Mouse (Mus musculus) ovary, postnatal 10 days (tissue): ENCODE results near the gene Izumo1.

ENCODE experiments used
- DNase-seq: peaks from one replicate; pipeline ENCODE4 v3.0.0; 2022; ENCODE audit warnings: low spot score

The Izumo1 gene

GRCm38 (mm10) chr7:45621443-45621842 lies at the start of gene Izumo1:
Gene Izumo1 (plus strand): TSS chr7:45621811.
- no peak for DNase-seq

DNA sequence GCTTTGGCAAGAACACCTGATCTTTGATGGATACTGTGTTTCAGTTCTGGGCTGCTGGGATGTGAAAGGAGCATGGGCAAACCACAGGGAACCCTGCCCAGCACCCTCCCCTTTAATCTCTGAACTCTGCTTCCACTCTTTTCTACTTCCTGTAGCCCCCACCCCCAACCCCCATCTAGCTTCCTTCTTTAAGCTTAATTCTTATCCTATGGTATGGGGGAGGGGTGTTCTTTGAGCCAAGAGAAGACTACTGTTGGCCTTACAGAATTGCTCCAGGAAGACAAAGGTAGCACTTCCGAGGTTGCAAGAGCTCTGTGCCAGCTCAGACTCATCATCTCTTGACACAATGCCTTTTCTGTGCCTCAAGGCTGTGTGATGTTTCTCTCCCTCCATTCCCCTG lies 49.6 kb upstream of the Izumo1 start:
- no peak for DNase-seq

GRCm38 (mm10) chr7:45573954-45574353 lies 47.7 kb upstream of the Izumo1 start:
- no peak for DNase-seq

GRCm38 (mm10) chr7:45574472-45575379 lies 46.9 kb upstream of the Izumo1 start:
- DNase-seq = no peak

- DNase-seq = no peak
These were observed 35.7 kb upstream of the Izumo1 start for GRCm38 (mm10) chr7:45585923-45586322.

GRCm38 (mm10) chr7:45587631-45588592 lies 33.7 kb upstream of the Izumo1 start:
- DNase-seq = no peak

DNA sequence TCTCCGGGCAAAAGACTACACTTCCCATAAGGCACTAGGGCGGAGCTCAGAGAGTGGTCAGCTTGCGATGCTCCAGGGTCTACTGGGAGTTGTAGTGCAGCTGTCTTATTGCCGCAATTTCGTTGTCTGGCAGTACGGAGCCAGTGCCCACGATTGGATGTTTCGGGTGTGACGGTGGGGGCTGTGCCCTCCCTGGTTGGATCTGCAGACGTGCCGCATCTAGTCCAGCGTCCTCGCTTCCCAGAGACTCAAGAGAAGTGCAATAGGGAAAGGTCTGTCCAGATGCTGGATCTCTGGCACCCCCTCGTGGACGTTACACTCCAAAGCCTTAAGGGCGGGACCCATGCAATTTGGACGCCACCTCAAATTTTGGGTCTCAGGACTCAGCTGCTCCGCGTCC lies 32.4 kb upstream of the Izumo1 start:
- DNase-seq = peak; percentile 63

DNA sequence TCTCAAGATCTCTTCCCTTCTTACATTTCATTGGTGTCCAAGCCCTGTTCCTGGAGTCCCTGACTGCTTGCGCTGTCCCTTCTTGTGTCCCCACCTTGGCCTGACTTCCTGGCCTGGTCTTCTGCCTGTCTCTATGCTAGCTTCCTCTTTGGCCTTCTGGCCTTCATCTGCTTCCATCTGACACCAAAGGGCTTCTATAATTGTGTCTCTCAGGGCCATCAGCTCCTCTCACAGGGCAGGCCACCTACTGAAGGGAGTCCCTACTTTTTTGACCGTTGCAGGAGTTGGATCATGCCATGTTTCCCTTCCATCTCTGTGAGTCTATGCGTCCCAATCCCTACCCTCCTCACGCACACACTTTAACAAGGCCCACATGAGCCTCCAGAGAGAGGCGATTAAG lies 31.7 kb upstream of the Izumo1 start:
- no peak for DNase-seq

DNA sequence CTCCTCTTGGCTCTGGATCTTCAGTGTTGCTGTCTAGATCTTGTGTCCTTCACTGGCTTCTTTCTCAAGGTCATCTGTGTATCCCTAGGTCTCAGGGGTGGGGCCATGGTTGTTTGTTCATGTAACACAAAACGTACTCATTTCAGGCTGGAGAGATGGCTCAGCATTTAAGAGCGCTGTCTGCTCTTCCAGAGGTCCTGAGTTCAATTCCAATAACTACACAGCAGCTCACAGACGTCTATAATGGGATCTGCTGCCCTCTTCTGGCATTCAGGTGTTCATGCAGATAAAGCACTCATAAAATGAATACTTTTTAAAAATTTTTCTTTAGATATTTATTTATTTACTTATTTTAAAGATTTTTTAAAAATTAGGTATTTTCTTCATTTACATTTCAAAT lies 30.7 kb upstream of the Izumo1 start:
- DNase-seq = no peak

- no peak for DNase-seq
These were observed 29.7 kb upstream of the Izumo1 start for GRCm38 (mm10) chr7:45591880-45592279.

GRCm38 (mm10) chr7:45593118-45593815 lies 28.3 kb upstream of the Izumo1 start:
- DNase-seq = no peak

- no peak for DNase-seq
These were observed 26.4 kb upstream of the Izumo1 start for GRCm38 (mm10) chr7:45595176-45595575.

DNA sequence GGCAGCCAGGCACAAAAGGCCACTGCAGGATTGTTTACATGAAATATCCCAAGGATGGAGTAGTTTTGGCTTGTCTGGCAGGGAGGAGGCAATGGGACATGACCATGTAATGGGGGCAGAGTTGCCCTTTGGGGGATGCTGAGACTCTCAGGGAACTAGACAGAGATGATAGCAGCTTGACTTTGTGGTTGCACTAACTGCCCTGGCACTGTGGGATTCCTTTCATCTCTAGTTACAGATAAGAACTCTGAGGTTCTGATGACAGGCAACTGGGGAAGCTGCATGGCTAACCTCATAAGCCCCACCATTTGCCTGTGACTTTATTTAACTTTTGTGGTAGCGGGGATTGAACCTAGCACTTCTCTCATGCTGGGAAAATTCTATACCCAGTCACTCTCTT lies 25.5 kb upstream of the Izumo1 start:
- DNase-seq = no peak

DNA sequence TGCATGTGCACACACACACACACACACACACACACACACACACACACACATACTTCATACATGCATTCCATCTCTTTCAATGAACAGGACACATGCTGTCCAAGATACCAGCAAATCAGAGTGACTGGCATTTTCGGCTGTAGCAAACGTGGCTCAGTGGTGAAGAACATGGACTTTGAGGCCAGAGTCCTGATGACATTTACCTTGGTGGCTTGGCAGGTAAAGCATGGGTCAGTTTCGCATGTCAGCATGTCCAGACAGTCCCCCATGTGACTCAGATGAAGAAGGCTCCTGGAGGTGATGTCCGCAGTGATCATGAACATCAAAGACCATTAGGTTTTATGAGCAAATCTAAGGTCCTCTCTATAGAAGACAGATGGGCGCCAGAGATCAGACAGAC lies 24.6 kb upstream of the Izumo1 start:
- DNase-seq = no peak

- DNase-seq = no peak
These were observed 24.1 kb upstream of the Izumo1 start for GRCm38 (mm10) chr7:45597527-45597926.

DNA sequence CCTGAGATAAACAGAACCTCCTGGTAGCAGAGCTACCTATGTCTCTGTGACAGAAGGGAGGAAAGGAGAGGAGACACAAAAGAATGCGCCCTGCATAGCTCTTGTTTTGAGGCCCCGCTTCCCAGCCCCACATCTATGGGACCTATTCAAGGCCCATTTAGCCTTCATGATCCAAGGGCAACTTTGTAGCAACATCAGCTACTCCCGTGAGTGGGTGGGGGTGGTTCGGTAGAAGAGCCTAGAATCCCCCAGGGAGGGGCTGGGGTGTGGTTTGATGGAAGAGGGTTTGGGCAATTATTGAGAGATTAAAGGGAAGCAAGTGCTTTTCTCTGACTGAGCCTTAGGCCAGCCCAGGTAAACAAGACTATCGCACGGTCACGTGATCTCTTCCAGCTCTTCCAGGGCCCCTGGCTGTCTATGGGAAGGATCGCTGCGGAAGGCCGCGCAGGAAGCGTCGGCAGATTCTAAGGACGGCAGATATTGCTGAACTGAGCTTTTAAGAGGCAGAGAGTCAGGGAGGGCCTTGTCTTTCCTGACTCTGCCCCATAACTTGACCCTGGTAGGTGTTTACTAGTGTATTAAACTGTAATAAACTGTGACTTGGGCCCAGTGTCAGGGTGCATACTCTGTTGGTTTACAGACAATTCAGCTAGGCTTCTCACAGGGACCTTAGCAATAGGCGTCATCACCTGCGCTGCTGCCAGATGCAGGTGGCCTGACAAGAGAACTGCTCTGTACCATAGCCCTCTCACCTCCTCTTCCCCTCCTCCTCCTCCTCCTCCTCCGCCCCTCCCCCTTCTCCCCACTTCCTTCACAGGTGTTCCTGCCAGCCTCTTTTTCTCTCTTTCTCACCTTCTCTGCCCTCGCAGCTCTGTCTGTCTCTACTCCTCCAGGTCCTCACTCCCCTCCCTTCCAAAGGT lies 22.4 kb upstream of the Izumo1 start:
- DNase-seq = no peak

DNA sequence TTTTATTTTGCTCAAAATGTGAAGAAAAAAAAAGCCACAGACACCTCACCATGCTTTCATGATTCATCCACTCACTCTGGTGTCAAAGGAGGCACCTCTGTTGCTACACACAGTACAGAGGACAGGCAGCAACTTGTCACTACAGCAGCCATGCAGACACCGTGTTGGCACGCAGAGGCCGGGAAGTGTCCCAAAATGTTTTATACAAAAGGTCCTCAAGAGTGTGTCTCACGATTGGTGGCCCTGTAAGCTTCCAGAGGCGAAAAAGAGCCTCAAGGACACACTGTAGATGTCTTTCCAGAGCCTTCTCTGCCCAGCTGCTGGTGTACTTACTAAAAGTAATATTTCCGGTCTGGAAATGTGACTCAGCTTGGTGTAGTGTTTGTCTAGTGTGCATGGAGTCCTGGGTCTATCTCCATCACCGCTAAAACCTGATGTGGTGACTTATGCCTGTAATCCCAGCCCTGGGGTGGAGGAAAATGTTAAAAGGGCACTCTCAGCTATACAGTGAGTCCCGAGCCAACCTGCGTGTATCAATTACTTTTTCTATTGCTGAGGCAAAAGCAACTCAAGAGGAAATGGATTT lies 15.8 kb upstream of the Izumo1 start:
- DNase-seq = no peak

DNA sequence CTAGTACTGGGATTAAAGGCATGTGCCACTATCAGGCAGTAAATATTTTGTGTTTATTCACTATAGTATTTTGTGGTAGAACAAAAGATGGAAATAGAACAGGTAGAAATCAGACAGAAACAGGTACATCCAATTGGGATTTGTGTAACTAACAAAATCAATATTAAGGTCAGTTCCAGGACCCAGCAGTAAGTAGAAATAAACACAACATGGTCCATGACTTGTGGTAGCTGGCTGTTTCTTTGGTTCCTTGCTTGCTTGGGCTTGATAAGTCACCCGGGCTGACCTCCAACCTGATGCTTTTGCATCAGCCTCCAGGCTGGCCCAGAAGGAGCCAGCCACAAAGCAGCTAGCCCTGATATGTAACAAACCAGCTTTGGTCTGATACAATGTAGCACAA lies 12.1 kb upstream of the Izumo1 start:
- DNase-seq = no peak

- no peak for DNase-seq
These were observed 5.3 kb upstream of the Izumo1 start for GRCm38 (mm10) chr7:45616277-45616676.

DNA sequence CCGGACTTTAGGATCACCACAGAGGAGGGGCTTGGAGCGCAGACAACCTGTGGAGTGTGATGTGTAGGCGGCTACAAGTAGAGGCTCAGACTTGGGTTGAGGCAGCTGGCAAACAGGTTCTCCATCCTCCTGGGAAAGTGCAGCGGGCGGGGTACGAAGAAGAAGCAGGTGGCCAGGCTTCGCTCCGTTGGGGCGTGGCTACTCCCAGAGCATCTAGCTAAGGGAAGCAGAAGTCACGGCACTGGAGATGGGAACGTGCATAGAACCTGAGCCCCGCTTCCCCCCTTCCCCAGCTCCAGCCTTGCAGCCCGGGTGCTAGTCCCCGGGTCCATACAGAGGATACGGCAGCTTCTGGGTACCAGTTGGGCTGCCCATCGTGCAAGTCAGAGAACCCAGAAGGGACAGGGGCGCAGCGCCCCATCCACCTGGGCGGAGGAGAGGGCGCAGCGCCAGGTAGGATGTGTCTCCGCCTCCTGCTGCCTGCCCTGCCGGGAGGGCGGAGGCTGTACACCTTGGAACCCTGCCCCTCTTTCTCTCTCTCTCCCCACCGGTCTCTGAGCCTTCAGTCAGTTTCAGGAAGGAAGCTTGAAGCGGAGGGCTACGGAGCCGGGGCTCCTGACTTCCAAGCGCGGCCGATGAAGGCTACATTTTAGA lies 4.4 kb upstream of the Izumo1 start, which contains the start of gene Fut1:
Gene Fut1 (plus strand): TSS at position 248 of the 654 bp plus-strand sequence.
- no peak for DNase-seq
